Mouse (Mus musculus) C2C12 (cell line): ENCODE measurements around the gene Cstf1.

Source experiments
- CEBPB ChIP-seq: IDR thresholded peaks from one replicate; pipeline ENCODE4 v1.6.1; 2011; ENCODE audit warnings: low read depth, mild to moderate bottlenecking, control low read depth, moderate library complexity
- CTCF ChIP-seq: IDR thresholded peaks from one replicate; pipeline ENCODE4 v1.5.1; 2011; ENCODE audit not compliant: control insufficient read depth, insufficient read depth, insufficient read length
- FOSL1 ChIP-seq: IDR thresholded peaks from one replicate; pipeline ENCODE4 v1.8.0; 2011; ENCODE audit warnings: mild to moderate bottlenecking, low read length; ENCODE audit not compliant: poor library complexity, insufficient read depth, severe bottlenecking
- MAX ChIP-seq: IDR thresholded peaks from one replicate; pipeline ENCODE4 v1.6.1; 2011; ENCODE audit warnings: mild to moderate bottlenecking, control low read depth
- MYOD1 ChIP-seq: IDR thresholded peaks from one replicate; pipeline ENCODE4 v1.6.1; 2011; ENCODE audit warnings: low read depth; ENCODE audit not compliant: control insufficient read depth, insufficient read length
- MYOG ChIP-seq: IDR thresholded peaks from one replicate; pipeline ENCODE4 v1.6.1; 2011; ENCODE audit not compliant: control insufficient read depth, insufficient read length; ENCODE audit errors: extremely low read depth
- USF1 ChIP-seq: IDR thresholded peaks from one replicate; pipeline ENCODE4 v1.6.1; 2011; ENCODE audit warnings: low read depth, mild to moderate bottlenecking, control low read depth, moderate library complexity

GRCm38 (mm10) chr2:172354761-172355160 is 15.7 kb upstream of the Cstf1 start:
- TF ChIP-seq CTCF (no peak), USF1 (no peak), MAX (no peak), MYOG (no peak), MYOD1 (no peak), CEBPB (no peak), FOSL1 (no peak)
